Mouse (Mus musculus) MEL (cell line): ENCODE measurements around the gene Hacd4. TPM values are rescaled to one million over a fixed set of nuclear protein-coding genes. Genes with fewer than 3 reads are reported as not detected.
A peak's percentile ranks its signal among the peaks of the same experiment; 100 is the strongest.

ENCODE experiments used
- DNase-seq: peaks from one replicate; pipeline ENCODE4 v3.0.0; 2011; ENCODE audit warnings: low read depth, low spot score
- H3K27ac ChIP-seq: 2 replicates; pipeline ENCODE4 v1.5.1; 2012; ENCODE audit warnings: low read depth, mild to moderate bottlenecking, control low read depth, low read length, moderate library complexity; ENCODE audit not compliant: control insufficient read depth
- H3K27me3 ChIP-seq, 2 experiments: fragments of 150-350 bp in 1 of 2; sonication (generic) in 1 of 2; 2 replicates each; pipeline ENCODE4 v1.6.1; 2012; ENCODE audit warnings: low read length in 2 of 2, mild to moderate bottlenecking in 2 of 2, improper control_type of control experiment in 1 of 2, moderate library complexity in 1 of 2; ENCODE audit not compliant: insufficient read depth in 2 of 2, control insufficient read depth in 1 of 2
- H3K36me3 ChIP-seq, 2 experiments: 2 replicates each; pipeline ENCODE4 v1.6.1; 2012 to 2014; ENCODE audit warnings: low read length in 2 of 2, improper control_type of control experiment in 1 of 2, inconsistent platforms in 1 of 2, mild to moderate bottlenecking in 1 of 2; ENCODE audit not compliant: insufficient read depth in 2 of 2, control insufficient read depth in 1 of 2
- H3K4me1 ChIP-seq, 2 experiments: fragments of 150-350 bp in 1 of 2; sonication (generic) in 1 of 2; 2 replicates each; pipeline ENCODE4 v1.6.1; 2012; ENCODE audit warnings: low read length in 2 of 2, improper control_type of control experiment in 1 of 2, mild to moderate bottlenecking in 1 of 2; ENCODE audit not compliant: insufficient read depth in 2 of 2, control insufficient read depth in 1 of 2
- H3K4me3 ChIP-seq, 2 experiments: fragments of 150-350 bp in 1 of 2; sonication (generic) in 1 of 2; 2 replicates each; pipeline ENCODE4 v1.5.1; 2012; ENCODE audit warnings: low read depth in 2 of 2, low read length in 2 of 2, mild to moderate bottlenecking in 2 of 2, moderate library complexity in 2 of 2, control low read depth in 1 of 2, improper control_type of control experiment in 1 of 2; ENCODE audit not compliant: control insufficient read depth in 1 of 2, insufficient read depth in 1 of 2
- H3K79me2 ChIP-seq: 2 replicates; pipeline ENCODE4 v1.6.1; 2012; ENCODE audit warnings: mild to moderate bottlenecking, low read length, moderate library complexity; ENCODE audit not compliant: control insufficient read depth, poor library complexity, insufficient read depth
- H3K9ac ChIP-seq: 2 replicates; pipeline ENCODE4 v1.6.1; 2012; ENCODE audit warnings: low read depth, mild to moderate bottlenecking, control low read depth, low read length, moderate library complexity; ENCODE audit not compliant: control insufficient read depth, poor library complexity, severe bottlenecking
- H3K9me3 ChIP-seq: fragments of 150-350 bp; sonication (generic); replicated peaks from 2 replicates; pipeline ENCODE4 v1.6.1; 2012; ENCODE audit warnings: mild to moderate bottlenecking, low read length, improper control_type of control experiment, moderate library complexity; ENCODE audit not compliant: insufficient read depth
- CHD1 ChIP-seq: IDR thresholded peaks from 2 replicates; pipeline ENCODE4 v1.6.1; 2012; ENCODE audit warnings: low read depth, mild to moderate bottlenecking, inconsistent platforms, low read length, improper control_type of control experiment
- CHD2 ChIP-seq: IDR thresholded peaks from 2 replicates; pipeline ENCODE4 v1.6.1; 2011; ENCODE audit warnings: low read length, improper control_type of control experiment
- CTCF ChIP-seq, 3 experiments: IDR thresholded peaks in 2 of 3; conservative IDR thresholded peaks in 1 of 3; 2 replicates each; pipeline ENCODE4 v1.5.1; 2011 to 2012; ENCODE audit warnings: low read length in 3 of 3, low read depth in 2 of 3, mild to moderate bottlenecking in 2 of 3, improper control_type of control experiment in 1 of 3, inconsistent platforms in 1 of 3, mixed read lengths in 1 of 3, moderate library complexity in 1 of 3; ENCODE audit not compliant: control insufficient read depth in 1 of 3, insufficient read depth in 1 of 3, poor library complexity in 1 of 3, severe bottlenecking in 1 of 3
- E2F4 ChIP-seq: IDR thresholded peaks from 2 replicates; pipeline ENCODE4 v1.6.1; 2011; ENCODE audit warnings: low read depth, low read length, improper control_type of control experiment, borderline replicate concordance
- ELF1 ChIP-seq: IDR thresholded peaks from 2 replicates; pipeline ENCODE4 v1.6.1; 2014; ENCODE audit warnings: low read depth, mild to moderate bottlenecking, inconsistent platforms, low read length, improper control_type of control experiment, moderate library complexity
- EP300 ChIP-seq, 2 experiments: IDR thresholded peaks; 2 replicates each; pipeline ENCODE4 v1.6.1; 2011; ENCODE audit warnings: improper control_type of control experiment in 2 of 2, low read length in 2 of 2, low read depth in 1 of 2, mild to moderate bottlenecking in 1 of 2
- ETS1 ChIP-seq: IDR thresholded peaks from 2 replicates; pipeline ENCODE4 v1.6.1; 2012; ENCODE audit warnings: low read depth, mild to moderate bottlenecking, inconsistent platforms, low read length, improper control_type of control experiment, moderate library complexity
- GABPA ChIP-seq: IDR thresholded peaks from 2 replicates; pipeline ENCODE4 v1.6.1; 2012; ENCODE audit warnings: low read depth, mild to moderate bottlenecking, inconsistent platforms, low read length, improper control_type of control experiment, moderate library complexity
- GATA1 ChIP-seq: IDR thresholded peaks from 2 replicates; pipeline ENCODE4 v1.6.1; 2011; ENCODE audit warnings: low read depth, low read length, improper control_type of control experiment
- HCFC1 ChIP-seq: IDR thresholded peaks from 2 replicates; pipeline ENCODE4 v1.6.1; 2012; ENCODE audit warnings: low read depth, mild to moderate bottlenecking, inconsistent platforms, low read length, improper control_type of control experiment, moderate library complexity
- MAFK ChIP-seq: IDR thresholded peaks from 2 replicates; pipeline ENCODE4 v1.6.1; 2011; ENCODE audit warnings: low read depth, mild to moderate bottlenecking, low read length, improper control_type of control experiment, borderline replicate concordance
- MAZ ChIP-seq: IDR thresholded peaks from 2 replicates; pipeline ENCODE4 v1.6.1; 2012; ENCODE audit warnings: low read depth, mild to moderate bottlenecking, inconsistent platforms, low read length, improper control_type of control experiment
- MYC ChIP-seq: IDR thresholded peaks from 2 replicates; pipeline ENCODE4 v1.6.1; 2011; ENCODE audit warnings: low read depth, mild to moderate bottlenecking, low read length, improper control_type of control experiment, moderate library complexity
- NELFE ChIP-seq: IDR thresholded peaks from 2 replicates; pipeline ENCODE4 v1.6.1; 2011; ENCODE audit warnings: low read depth, low read length, improper control_type of control experiment
- POLR2A ChIP-seq, 2 experiments: IDR thresholded peaks; 2 replicates each; pipeline ENCODE4 v1.6.1; 2011 to 2012; ENCODE audit warnings: low read length in 2 of 2, mild to moderate bottlenecking in 2 of 2, control low read depth in 1 of 2, improper control_type of control experiment in 1 of 2, low read depth in 1 of 2, moderate library complexity in 1 of 2; ENCODE audit not compliant: control insufficient read depth in 1 of 2, insufficient read depth in 1 of 2, poor library complexity in 1 of 2
- POLR2AphosphoS2 ChIP-seq: IDR thresholded peaks from 2 replicates; pipeline ENCODE4 v1.6.1; 2011; ENCODE audit warnings: low read length, improper control_type of control experiment
- POLR2AphosphoS5 ChIP-seq: IDR thresholded peaks from 2 replicates; pipeline ENCODE4 v1.6.1; 2012; ENCODE audit warnings: low read depth, borderline replicate concordance, mild to moderate bottlenecking, inconsistent platforms, low read length, moderate library complexity, mixed read lengths
- RCOR1 ChIP-seq: IDR thresholded peaks from 2 replicates; pipeline ENCODE4 v1.6.1; 2012; ENCODE audit warnings: low read depth, mild to moderate bottlenecking, inconsistent platforms, low read length, improper control_type of control experiment
- SIN3A ChIP-seq: IDR thresholded peaks from 2 replicates; pipeline ENCODE4 v1.6.1; 2012; ENCODE audit warnings: low read length, improper control_type of control experiment, inconsistent platforms
- SMC3 ChIP-seq: IDR thresholded peaks from 2 replicates; pipeline ENCODE4 v1.6.1; 2011; ENCODE audit warnings: low read depth, low read length, improper control_type of control experiment
- TCF12 ChIP-seq: IDR thresholded peaks from 2 replicates; pipeline ENCODE4 v1.6.1; 2014; ENCODE audit warnings: low read depth, mild to moderate bottlenecking, inconsistent platforms, low read length, improper control_type of control experiment, moderate library complexity
- ZC3H11A ChIP-seq: IDR thresholded peaks from 2 replicates; pipeline ENCODE4 v1.6.1; 2012; ENCODE audit warnings: low read depth, mild to moderate bottlenecking, inconsistent platforms, low read length, improper control_type of control experiment
- ZKSCAN1 ChIP-seq: IDR thresholded peaks from 2 replicates; pipeline ENCODE4 v1.6.1; 2012; ENCODE audit warnings: low read depth, mild to moderate bottlenecking, inconsistent platforms, low read length, improper control_type of control experiment, moderate library complexity
- ZMIZ1 ChIP-seq: IDR thresholded peaks from 2 replicates; pipeline ENCODE4 v1.6.1; 2012; ENCODE audit warnings: low read depth, mild to moderate bottlenecking, inconsistent platforms, low read length, improper control_type of control experiment, moderate library complexity
- ZNF384 ChIP-seq: IDR thresholded peaks from 2 replicates; pipeline ENCODE4 v1.6.1; 2012; ENCODE audit warnings: low read depth, mild to moderate bottlenecking, inconsistent platforms, low read length, improper control_type of control experiment
- polyA plus RNA-seq, 2 experiments: library from polyadenylated mRNA; stranded (reverse) in 1 of 2; unstranded in 1 of 2; fragments of >175 nt in 1 of 2; fragments of >200 nt in 1 of 2; gene quantifications; 2 replicates each; pipeline versions ENCODE4 v1.2.1 to v1.2.4; 2012; ENCODE audit warnings: low replicate concordance in 2 of 2, low read depth in 1 of 2; ENCODE audit not compliant: insufficient read length in 2 of 2, insufficient read depth in 1 of 2, missing spikeins in 1 of 2
- total RNA-seq: library from RNA; depleted of rRNA; stranded (reverse); fragments of 300-350 nt; gene quantifications from 2 replicates; pipeline ENCODE4 v1.2.3, GENCODE M21; 2012

The Hacd4 gene
- total and polyA plus RNA-seq, 3 experiments = 0.19 to 0.64 TPM; not detected in 1

DNA sequence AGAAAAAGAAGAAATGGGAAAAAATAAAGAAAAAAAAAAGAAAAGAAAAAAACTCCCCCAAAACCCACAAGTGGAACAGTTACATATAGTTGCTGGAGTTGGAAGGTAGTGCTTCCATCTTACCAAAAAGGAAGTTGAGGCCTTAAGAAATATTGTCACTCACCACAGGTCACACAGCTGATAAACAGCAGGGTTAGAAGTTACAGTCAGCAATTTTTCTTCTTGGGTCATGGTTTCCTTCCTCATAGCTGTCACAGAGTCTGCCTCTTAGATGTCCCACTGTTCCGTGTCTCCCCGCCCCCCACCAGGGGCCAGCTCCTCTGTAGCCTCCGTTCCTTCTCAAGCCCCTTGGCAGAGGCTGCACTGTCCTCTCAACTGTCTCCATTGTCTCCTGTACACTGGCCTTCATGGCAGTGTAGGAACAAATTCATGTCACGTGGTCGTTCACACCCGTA, 968 bp upstream of the Hacd4 start (continued):
- TF ChIP-seq ETS1 = peak; percentile 100
- 0 out of 2 replicates have a peak, but pooled peaks have one; percentile 36 for TF ChIP-seq HCFC1
- TF ChIP-seq E2F4 = no peak
- TF ChIP-seq ELF1 = peak; percentile 40; the same call in 1 of the 2 replicates
- peak in 1 of 2 experiments; percentile 21; a peak in 1 of 4 replicates for TF ChIP-seq POLR2A (IDR thresholded peaks at IDR 0.05; ENCODE audit: control insufficient read depth in 1 of 2, insufficient read depth in 1 of 2, low read depth in 1 of 2, low read length in 2 of 2, poor library complexity in 1 of 2)
- TF ChIP-seq ZKSCAN1 = no peak
- TF ChIP-seq SIN3A = peak; percentile 94
- TF ChIP-seq MAFK = peak; percentile 96
- peak; percentile 69 for TF ChIP-seq GATA1
- TF ChIP-seq POLR2AphosphoS2 = no peak
- peak; percentile 87 for TF ChIP-seq ZNF384
- no peak for TF ChIP-seq CHD1
- no peak for TF ChIP-seq MAZ
- no peak for TF ChIP-seq CTCF (IDR thresholded peaks at IDR 0.05 in 2 of 3, conservative IDR thresholded peaks at IDR 0.05 in 1 of 3; ENCODE audit: control insufficient read depth in 1 of 3, insufficient read depth in 1 of 3, low read depth in 2 of 3, low read length in 3 of 3, poor library complexity in 1 of 3, severe bottlenecking in 1 of 3)
- peak; percentile 2; the same call in 1 of the 2 replicates for TF ChIP-seq SMC3
- TF ChIP-seq NELFE = no peak
- TF ChIP-seq CHD2 = peak; percentile 45
- TF ChIP-seq POLR2AphosphoS5 = no peak
- peak; percentile 81 to 85 for TF ChIP-seq EP300 (IDR thresholded peaks at IDR 0.05; ENCODE audit: low read depth in 1 of 2, low read length in 2 of 2)
- TF ChIP-seq GABPA = peak; percentile 56; the same call in 1 of the 2 replicates
- TF ChIP-seq TCF12 = peak; percentile 47; the same call in 1 of the 2 replicates
- no peak for TF ChIP-seq ZMIZ1
- peak; percentile 82 for TF ChIP-seq MYC
- peak; percentile 34; the same call in 1 of the 2 replicates for TF ChIP-seq RCOR1
- TF ChIP-seq, all 39 proteins: peak for 23

- peaks cover 6 to 38% of the 10 kb centered on the region in 2 experiments for H3K4me1 ChIP-seq
- DNase-seq = no peak
- no peaks in the 10 kb centered on the region for H3K27me3 ChIP-seq
- no peaks in the 10 kb centered on the region for H3K79me2 ChIP-seq
- TF ChIP-seq ZNF384 (peak; percentile 62; the same call in 1 of the 2 replicates), ZC3H11A (no peak)
- peak overlapping the region; percentile 19 for H3K9ac ChIP-seq
- peaks cover 0 to 38% of the 10 kb centered on the region in 2 experiments; a peak in 2 of 4 replicates for H3K36me3 ChIP-seq
- peak overlapping the region; percentile 5; the same call in 1 of the 2 replicates for H3K27ac ChIP-seq
- H3K9me3 ChIP-seq = no peaks in the 10 kb centered on the region
- peak overlapping the region; percentile 40 to 41; a peak in 3 of 4 replicates for H3K4me3 ChIP-seq
Measured at GRCm38 (mm10) chr4:88438990-88439329, 232 bp upstream of the Hacd4 start.
